Mouse (Mus musculus) forelimb bud, embryonic 11.5 days (tissue): ENCODE data around the gene Cacna2d4.

Source experiments
- DNase-seq: peaks from one replicate; pipeline ENCODE4 v3.0.0-alpha.2; 2012; ENCODE audit warnings: low read depth, low spot score

The Cacna2d4 gene

GRCm38 (mm10) chr6:119220297-119220696 lies 16.0 kb upstream of the Cacna2d4 start:
- peak; percentile 74 for DNase-seq

GRCm38 (mm10) chr6:119224451-119225195 lies 11.7 kb upstream of the Cacna2d4 start:
- DNase-seq, result no peak

GRCm38 (mm10) chr6:119225226-119225625 lies 11.1 kb upstream of the Cacna2d4 start:
- DNase-seq, result no peak

- no peak for DNase-seq
These were observed 10.6 kb upstream of the Cacna2d4 start for GRCm38 (mm10) chr6:119225731-119226130.

- DNase-seq, result no peak
These were observed 9.3 kb upstream of the Cacna2d4 start for GRCm38 (mm10) chr6:119227001-119227400.

GRCm38 (mm10) chr6:119228861-119229603 lies 7.3 kb upstream of the Cacna2d4 start:
- DNase-seq, result no peak

- DNase-seq, result peak; percentile 67
These were observed 3.3 kb upstream of the Cacna2d4 start for GRCm38 (mm10) chr6:119233066-119233465.

- DNase-seq, result no peak
These were observed 885 bp upstream of the Cacna2d4 start for GRCm38 (mm10) chr6:119235441-119235840.

- no peak for DNase-seq
These were observed 1.2 kb downstream of the Cacna2d4 start for GRCm38 (mm10) chr6:119237427-119237989.

- no peak for DNase-seq
These were observed 3.1 kb downstream of the Cacna2d4 start for GRCm38 (mm10) chr6:119239341-119240005.

- no peak for DNase-seq
These were observed 3.9 kb downstream of the Cacna2d4 start for GRCm38 (mm10) chr6:119240256-119240655.

GRCm38 (mm10) chr6:119240871-119241705 lies 4.8 kb downstream of the Cacna2d4 start:
- no peak for DNase-seq

GRCm38 (mm10) chr6:119246082-119246481 lies 9.8 kb downstream of the Cacna2d4 start:
- DNase-seq, result no peak

- no peak for DNase-seq
These were observed 12.3 kb downstream of the Cacna2d4 start for GRCm38 (mm10) chr6:119248578-119248977.

- no peak for DNase-seq
These were observed 13.4 kb downstream of the Cacna2d4 start for GRCm38 (mm10) chr6:119249726-119250125.

GRCm38 (mm10) chr6:119251704-119252103 lies 15.4 kb downstream of the Cacna2d4 start:
- DNase-seq, result no peak

GRCm38 (mm10) chr6:119276713-119277112 lies 40.4 kb downstream of the Cacna2d4 start:
- DNase-seq, result no peak

- no peak for DNase-seq
These were observed 44.4 kb downstream of the Cacna2d4 start for GRCm38 (mm10) chr6:119280761-119281160.

GRCm38 (mm10) chr6:119301310-119301709 lies 65.0 kb downstream of the Cacna2d4 start:
- no peak for DNase-seq

- no peak for DNase-seq
These were observed 67.0 kb downstream of the Cacna2d4 start for GRCm38 (mm10) chr6:119303331-119303730.

GRCm38 (mm10) chr6:119307867-119308413 lies 71.6 kb downstream of the Cacna2d4 start:
- no peak for DNase-seq
